Mouse (Mus musculus) stomach, postnatal 0 days (tissue): ENCODE data around the gene Got2. TPM values are rescaled to one million over a fixed set of nuclear protein-coding genes. Genes with fewer than 3 reads are reported as not detected.
A peak's percentile ranks its signal among the peaks of the same experiment; 100 is the strongest.

Experiments used
- ATAC-seq: fragments of 200-750 bp; cut with Nextera tagmentation; 2 replicates; pipeline ENCODE4 v1.8.0; 2017; ENCODE audit not compliant: low FRiP score, low TSS enrichment
- DNase-seq: peaks from one replicate; pipeline ENCODE4 v3.0.0-alpha.2; 2016; ENCODE audit warnings: low spot score
- H3K27ac ChIP-seq: fragments of 300-500 bp; sonication (generic); replicated peaks from 2 replicates; pipeline ENCODE4 v1.5.1; 2014; ENCODE audit warnings: mild to moderate bottlenecking, control low read depth
- H3K27me3 ChIP-seq: fragments of 300-500 bp; sonication (generic); 2 replicates; pipeline ENCODE4 v1.6.1; 2014; ENCODE audit warnings: low read length; ENCODE audit not compliant: control insufficient read depth, insufficient read depth
- H3K36me3 ChIP-seq: fragments of 300-500 bp; sonication (generic); 2 replicates; pipeline ENCODE4 v1.6.1; 2014; ENCODE audit warnings: low read length, mixed read lengths; ENCODE audit not compliant: control insufficient read depth, insufficient read depth
- H3K4me1 ChIP-seq: fragments of 300-500 bp; sonication (generic); replicated peaks from 2 replicates; pipeline ENCODE4 v1.6.1; 2014; ENCODE audit warnings: antibody characterized with exemption; ENCODE audit not compliant: control insufficient read depth, insufficient read depth
- H3K4me2 ChIP-seq: fragments of 300-500 bp; sonication (generic); replicated peaks from 2 replicates; pipeline ENCODE4 v1.6.1; 2014; ENCODE audit warnings: low read depth, mild to moderate bottlenecking, control low read depth, moderate library complexity
- H3K4me3 ChIP-seq: fragments of 300-500 bp; sonication (generic); 2 replicates; pipeline ENCODE4 v1.5.1; 2014; ENCODE audit warnings: low read depth, low read length, control low read depth
- H3K9ac ChIP-seq: fragments of 300-500 bp; sonication (generic); 2 replicates; pipeline ENCODE4 v1.6.1; 2014; ENCODE audit warnings: mild to moderate bottlenecking, low read length, control low read depth, mixed read lengths
- H3K9me3 ChIP-seq: fragments of 300-500 bp; sonication (generic); 2 replicates; pipeline ENCODE4 v1.6.1; 2016; ENCODE audit warnings: low read length; ENCODE audit not compliant: control insufficient read depth
- CTCF ChIP-seq: IDR thresholded peaks from 2 replicates; pipeline ENCODE4 v1.5.1; 2016; ENCODE audit warnings: antibody characterized with exemption, low read depth, mild to moderate bottlenecking, moderate library complexity
- EP300 ChIP-seq: optimal IDR thresholded peaks from 2 replicates; pipeline ENCODE3; 2016; ENCODE audit warnings: antibody characterized with exemption
- WGBS: fragments of 180-500 bp; shearing (Covaris S2); extraction: QIAGEN DNeasy Blood & Tissue Kit; methylation state at CpG from one replicate; pipeline ENCODE4 v1.1.7; 2014; 5-methylcytosine and 5-hydroxymethylcytosine counted together
- polyA plus RNA-seq: library from polyadenylated mRNA; unstranded; fragments of >200 nt; fragmentation: Nextera tagmentation; extraction: Ambion mirVana; gene quantifications from 2 replicates; pipeline ENCODE4 v1.2.1, GENCODE M21; 2015

Got2 gene
- polyA plus RNA-seq, 1 experiment from 2014 or later: 95.8 TPM

GRCm38 (mm10) chr8:95886647-95887577, 1.4 kb downstream of the Got2 start:
- peak; percentile 20; the same call in 1 of the 2 replicates for ATAC-seq
- Histone ChIP-seq H3K27me3 (no peaks in the 10 kb centered on the region), H3K9me3 (no peaks in the 10 kb centered on the region), H3K27ac (peak overlapping the region; percentile 49), H3K4me3 (peak overlapping the region; percentile 80), H3K36me3 (no peaks in the 10 kb centered on the region), H3K4me1 (no peaks in the 10 kb centered on the region), H3K9ac (peak overlapping the region; percentile 74), H3K4me2 (peak overlapping the region; percentile 96)
- 56% methylated on average over 17 of the region's 17 CpGs for WGBS
- no peak for TF ChIP-seq CTCF
- TF ChIP-seq EP300: no peak
- peak; percentile 21 for DNase-seq

- no peak for ATAC-seq
- no peaks in the 10 kb centered on the region for H3K9me3 ChIP-seq
- H3K27ac ChIP-seq: no peak overlapping the region
- H3K9ac ChIP-seq: no peak overlapping the region
- H3K36me3 ChIP-seq: no peaks in the 10 kb centered on the region
- TF ChIP-seq EP300: no peak
- TF ChIP-seq CTCF: no peak
- H3K4me1 ChIP-seq: no peaks in the 10 kb centered on the region
- H3K27me3 ChIP-seq: no peaks in the 10 kb centered on the region
- no peak for DNase-seq
- H3K4me2 ChIP-seq: no peak overlapping the region
- H3K4me3 ChIP-seq: no peak overlapping the region
- WGBS: 43% methylated on average over 5 of the region's 5 CpGs
These were observed 2.4 kb downstream of the Got2 start for GRCm38 (mm10) chr8:95885966-95886365.

- Histone ChIP-seq H3K9ac (no peak overlapping the region), H3K4me3 (no peak overlapping the region), H3K36me3 (no peaks in the 10 kb centered on the region), H3K4me1 (no peaks in the 10 kb centered on the region), H3K27ac (no peak overlapping the region), H3K27me3 (no peaks in the 10 kb centered on the region), H3K4me2 (no peak overlapping the region), H3K9me3 (no peaks in the 10 kb centered on the region)
- 57% methylated on average over 5 of the region's 5 CpGs for WGBS
- DNase-seq (no peak), ATAC-seq (no peak)
- TF ChIP-seq EP300: no peak
- TF ChIP-seq CTCF: no peak
These were observed 3.0 kb downstream of the Got2 start for GRCm38 (mm10) chr8:95885271-95885841.

- TF ChIP-seq EP300 (no peak), CTCF (no peak)
- no peak overlapping the region for H3K4me3 ChIP-seq
- no peak overlapping the region for H3K27ac ChIP-seq
- ATAC-seq (no peak), DNase-seq (no peak)
- no peaks in the 10 kb centered on the region for H3K27me3 ChIP-seq
- no peaks in the 10 kb centered on the region for H3K36me3 ChIP-seq
- no peak overlapping the region for H3K9ac ChIP-seq
- WGBS: 76% methylated on average over 12 of the region's 12 CpGs
- no peak overlapping the region for H3K4me2 ChIP-seq
- H3K9me3 ChIP-seq: no peaks in the 10 kb centered on the region
- no peaks in the 10 kb centered on the region for H3K4me1 ChIP-seq
These were observed 3.9 kb downstream of the Got2 start for GRCm38 (mm10) chr8:95884491-95884890.

- DNase-seq (no peak), ATAC-seq (no peak)
- Histone ChIP-seq H3K27ac (no peak overlapping the region), H3K4me3 (no peak overlapping the region), H3K4me1 (no peaks in the 10 kb centered on the region), H3K9me3 (no peaks in the 10 kb centered on the region), H3K9ac (no peak overlapping the region), H3K36me3 (no peaks in the 10 kb centered on the region; the same call in 1 of the 2 replicates), H3K4me2 (no peak overlapping the region), H3K27me3 (no peaks in the 10 kb centered on the region)
- 81% methylated on average over 9 of the region's 9 CpGs for WGBS
- TF ChIP-seq EP300 (no peak), CTCF (no peak)
These were observed 6.2 kb downstream of the Got2 start for GRCm38 (mm10) chr8:95882191-95882590.

- no peak overlapping the region for H3K4me3 ChIP-seq
- ATAC-seq: no peak
- H3K9ac ChIP-seq: no peak overlapping the region
- H3K4me1 ChIP-seq: no peaks in the 10 kb centered on the region
- H3K27me3 ChIP-seq: no peaks in the 10 kb centered on the region
- no peak for TF ChIP-seq CTCF
- WGBS: 80% methylated on average over 3 of the region's 3 CpGs
- no peak for DNase-seq
- H3K9me3 ChIP-seq: no peaks in the 10 kb centered on the region
- no peaks in the 10 kb centered on the region; the same call in 1 of the 2 replicates for H3K36me3 ChIP-seq
- H3K27ac ChIP-seq: no peak overlapping the region
- no peak overlapping the region for H3K4me2 ChIP-seq
These were observed 6.8 kb downstream of the Got2 start for GRCm38 (mm10) chr8:95881576-95881975.
